Mouse (Mus musculus): Measurements from ENCODE around the gene Ces1e. TPM values are rescaled to one million over a fixed set of nuclear protein-coding genes. Genes with fewer than 3 reads are reported as not detected.
A peak's percentile ranks its signal among the peaks of the same experiment; 100 is the strongest.
"Not testable (repeated sequence)": the region's sequence is repeated elsewhere in the genome, so short reads cannot be mapped to it uniquely, and the experiment has no call there.

Ces1e gene
- polyA plus RNA-seq (2012; ENCODE audit: insufficient read depth, insufficient read length, missing spikeins), result not detected in 2 replicates

GRCm38 (mm10) chr8:93229446-93229845, at the start of gene Ces1e:
Ces1e (minus strand) TSS chr8:93229619.
- H3K27ac ChIP-seq (replicated peaks; ENCODE audit: low read depth, low read length), result peak within 1 kb of the TSS; percentile 40; the same call in 1 of the 2 replicates
- H3K4me3 ChIP-seq (ENCODE audit: insufficient read depth, low read depth, low read length), result no peak within 1 kb of the TSS
- H3K4me1 ChIP-seq (ENCODE audit: control insufficient read depth, insufficient read depth, insufficient read length, low read length), result no peaks in the 10 kb centered on the region

GRCm38 (mm10) chr8:93278176-93278805, 48.9 kb upstream of the Ces1e start:
- Histone ChIP-seq H3K27ac (replicated peaks; ENCODE audit: low read depth, low read length) (no peak overlapping the region), H3K4me3 (ENCODE audit: insufficient read depth, low read depth, low read length) (no peak overlapping the region), H3K4me1 (ENCODE audit: control insufficient read depth, insufficient read depth, insufficient read length, low read length) (no peaks in the 10 kb centered on the region; the same call in none of the 2 replicates)

- no peaks in the 10 kb centered on the region; the same call in none of the 2 replicates for H3K4me1 ChIP-seq (ENCODE audit: control insufficient read depth, insufficient read depth, insufficient read length, low read length)
- no peak overlapping the region for H3K4me3 ChIP-seq (ENCODE audit: insufficient read depth, low read depth, low read length)
- no peak overlapping the region for H3K27ac ChIP-seq (replicated peaks; ENCODE audit: low read depth, low read length)
These were observed 45.2 kb upstream of the Ces1e start for GRCm38 (mm10) chr8:93274609-93275008.

- peak overlapping the region; percentile 65 for H3K27ac ChIP-seq (replicated peaks; ENCODE audit: low read depth, low read length)
- H3K4me1 ChIP-seq (ENCODE audit: control insufficient read depth, insufficient read depth, insufficient read length, low read length), result no peaks in the 10 kb centered on the region
- no peak overlapping the region for H3K4me3 ChIP-seq (ENCODE audit: insufficient read depth, low read depth, low read length)
These were observed 43.9 kb upstream of the Ces1e start for GRCm38 (mm10) chr8:93273321-93273720.

GRCm38 (mm10) chr8:93272686-93273085, 43.3 kb upstream of the Ces1e start:
- peak overlapping the region; percentile 49 for H3K27ac ChIP-seq (replicated peaks; ENCODE audit: low read depth, low read length)
- H3K4me3 ChIP-seq (ENCODE audit: insufficient read depth, low read depth, low read length), result no peak overlapping the region
- H3K4me1 ChIP-seq (ENCODE audit: control insufficient read depth, insufficient read depth, insufficient read length, low read length), result no peaks in the 10 kb centered on the region

GRCm38 (mm10) chr8:93261436-93261835, 32.0 kb upstream of the Ces1e start:
- Histone ChIP-seq H3K27ac (replicated peaks; ENCODE audit: low read depth, low read length) (peak overlapping the region; percentile 83), H3K4me1 (ENCODE audit: control insufficient read depth, insufficient read depth, insufficient read length, low read length) (no peaks in the 10 kb centered on the region), H3K4me3 (ENCODE audit: insufficient read depth, low read depth, low read length) (no peak overlapping the region)

- Histone ChIP-seq H3K4me3 (ENCODE audit: insufficient read depth, low read depth, low read length) (no peak overlapping the region), H3K27ac (replicated peaks; ENCODE audit: low read depth, low read length) (no peak overlapping the region), H3K4me1 (ENCODE audit: control insufficient read depth, insufficient read depth, insufficient read length, low read length) (no peaks in the 10 kb centered on the region)
These were observed 23.0 kb upstream of the Ces1e start for GRCm38 (mm10) chr8:93252400-93252925.

- H3K4me1 ChIP-seq (ENCODE audit: control insufficient read depth, insufficient read depth, insufficient read length, low read length), result no peaks in the 10 kb centered on the region
- H3K4me3 ChIP-seq (ENCODE audit: insufficient read depth, low read depth, low read length), result no peak overlapping the region
- no peak overlapping the region for H3K27ac ChIP-seq (replicated peaks; ENCODE audit: low read depth, low read length)
These were observed 16.6 kb upstream of the Ces1e start for GRCm38 (mm10) chr8:93246057-93246456.

- H3K27ac ChIP-seq (replicated peaks; ENCODE audit: low read depth, low read length), result no peak overlapping the region
- no peak overlapping the region for H3K4me3 ChIP-seq (ENCODE audit: insufficient read depth, low read depth, low read length)
- H3K4me1 ChIP-seq (ENCODE audit: control insufficient read depth, insufficient read depth, insufficient read length, low read length), result no peaks in the 10 kb centered on the region
These were observed 10.5 kb upstream of the Ces1e start for GRCm38 (mm10) chr8:93239884-93240283.

- H3K4me3 ChIP-seq (ENCODE audit: insufficient read depth, low read depth, low read length), result no peak overlapping the region
- peak overlapping the region; percentile 41; the same call in 1 of the 2 replicates for H3K27ac ChIP-seq (replicated peaks; ENCODE audit: low read depth, low read length)
- no peaks in the 10 kb centered on the region for H3K4me1 ChIP-seq (ENCODE audit: control insufficient read depth, insufficient read depth, insufficient read length, low read length)
These were observed 6.3 kb upstream of the Ces1e start for GRCm38 (mm10) chr8:93235681-93236080.

GRCm38 (mm10) chr8:93234706-93235105, 5.3 kb upstream of the Ces1e start:
- H3K4me1 ChIP-seq (ENCODE audit: control insufficient read depth, insufficient read depth, insufficient read length, low read length), result no peaks in the 10 kb centered on the region
- peak overlapping the region; percentile 99 for H3K27ac ChIP-seq (replicated peaks; ENCODE audit: low read depth, low read length)
- H3K4me3 ChIP-seq (ENCODE audit: insufficient read depth, low read depth, low read length), result no peak overlapping the region

GRCm38 (mm10) chr8:93234068-93234467, 4.6 kb upstream of the Ces1e start:
- Histone ChIP-seq H3K4me3 (ENCODE audit: insufficient read depth, low read depth, low read length) (no peak overlapping the region), H3K27ac (replicated peaks; ENCODE audit: low read depth, low read length) (peak overlapping the region; percentile 99), H3K4me1 (ENCODE audit: control insufficient read depth, insufficient read depth, insufficient read length, low read length) (no peaks in the 10 kb centered on the region)

GRCm38 (mm10) chr8:93228673-93229370, 597 bp downstream of the Ces1e start:
- Histone ChIP-seq H3K4me3 (ENCODE audit: insufficient read depth, low read depth, low read length) (no peak overlapping the region), H3K27ac (replicated peaks; ENCODE audit: low read depth, low read length) (peak overlapping the region; percentile 40; the same call in 1 of the 2 replicates), H3K4me1 (ENCODE audit: control insufficient read depth, insufficient read depth, insufficient read length, low read length) (no peaks in the 10 kb centered on the region)

- H3K4me3 ChIP-seq (ENCODE audit: insufficient read depth, low read depth, low read length); H3K27ac ChIP-seq (replicated peaks; ENCODE audit: low read depth, low read length); H3K4me1 ChIP-seq (ENCODE audit: control insufficient read depth, insufficient read depth, insufficient read length, low read length): not testable (repeated sequence)
These were observed 2.9 kb downstream of the Ces1e start for GRCm38 (mm10) chr8:93226471-93226870.

- Histone ChIP-seq H3K4me1 (ENCODE audit: control insufficient read depth, insufficient read depth, insufficient read length, low read length) (no peaks in the 10 kb centered on the region), H3K4me3 (ENCODE audit: insufficient read depth, low read depth, low read length) (no peak overlapping the region), H3K27ac (replicated peaks; ENCODE audit: low read depth, low read length) (no peak overlapping the region)
These were observed 7.5 kb downstream of the Ces1e start for GRCm38 (mm10) chr8:93221896-93222295.
